Mouse (Mus musculus) liver, postnatal 0 days (tissue): ENCODE results near the gene Ctf1.

Source experiments
- CTCF ChIP-seq: sonication (generic); IDR thresholded peaks from 2 replicates; pipeline ENCODE4 v1.5.1; 2016; ENCODE audit warnings: antibody characterized with exemption, low read depth
- EP300 ChIP-seq: IDR thresholded peaks from 2 replicates; pipeline ENCODE4 v1.6.1; 2016; ENCODE audit warnings: antibody characterized with exemption, low read depth, mild to moderate bottlenecking

- TF ChIP-seq CTCF (no peak), EP300 (no peak)
Observed at GRCm38 (mm10) chr7:127693290-127693689, 19.2 kb upstream of the Ctf1 start.
